Mouse (Mus musculus): ENCODE measurements around the gene Rbks. TPM values are rescaled to one million over a fixed set of nuclear protein-coding genes. Genes with fewer than 3 reads are reported as not detected.
A peak's percentile ranks its signal among the peaks of the same experiment; 100 is the strongest.

Rbks gene
- total and polyA plus RNA-seq, 3 experiments, result 2.7 to 4.4 (median 4.3) TPM

DNA sequence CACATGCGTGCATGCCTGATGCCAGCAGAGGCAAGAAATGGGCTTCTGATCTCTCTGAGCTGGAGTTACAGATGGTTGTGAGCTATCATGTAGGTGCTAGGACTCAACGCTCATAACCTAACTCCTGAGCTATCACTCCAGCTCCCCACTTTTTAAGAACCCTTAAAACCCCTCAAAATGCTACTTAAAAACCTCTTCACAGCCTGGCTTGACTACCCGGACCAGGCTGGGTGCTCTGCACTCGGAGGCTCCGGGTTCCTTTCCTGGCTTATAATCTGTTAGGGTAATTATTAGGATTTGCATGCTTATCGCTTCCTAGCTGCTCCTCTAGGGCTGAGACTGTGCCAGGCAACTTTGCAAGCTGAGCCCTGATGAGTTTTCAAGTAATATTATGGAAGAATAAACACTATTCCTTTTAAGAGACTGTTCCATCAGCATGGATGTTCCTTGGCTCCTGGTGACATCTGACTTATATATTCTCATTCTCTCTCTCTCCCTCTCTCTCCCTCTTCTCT, 99.9 kb downstream of the Rbks start:
- TF ChIP-seq CTCF (IDR thresholded peaks at IDR 0.05) (no peak), POLR2A (IDR thresholded peaks at IDR 0.05; ENCODE audit: insufficient read depth, low read depth, low read length) (no peak)
- DNase-seq, result no peak
- intact Hi-C loops (cut with DNase I), result loop anchor here (2.0 kb wide), 3 partner anchors 27 to 599 kb away; no protein-coding TSS in a partner anchor
- Histone ChIP-seq H3K9ac (ENCODE audit: low read depth, low read length) (no peak overlapping the region), H3K27ac (peak overlapping the region; percentile 66), H3K27me3 (ENCODE audit: control insufficient read depth, insufficient read depth, low read length) (no peaks in the 10 kb centered on the region), H3K4me1 (ENCODE audit: control insufficient read depth, insufficient read depth, low read length) (peaks cover 8% of the 10 kb centered on the region), H3K36me3 (ENCODE audit: control insufficient read depth, insufficient read depth, low read length) (no peaks in the 10 kb centered on the region), H3K79me2 (replicated peaks; ENCODE audit: control insufficient read depth, insufficient read depth, low read length) (no peaks in the 10 kb centered on the region), H3K4me3 (peak overlapping the region; percentile 50)
- 47% methylated on average over 6 of the region's 6 CpGs for WGBS

DNA sequence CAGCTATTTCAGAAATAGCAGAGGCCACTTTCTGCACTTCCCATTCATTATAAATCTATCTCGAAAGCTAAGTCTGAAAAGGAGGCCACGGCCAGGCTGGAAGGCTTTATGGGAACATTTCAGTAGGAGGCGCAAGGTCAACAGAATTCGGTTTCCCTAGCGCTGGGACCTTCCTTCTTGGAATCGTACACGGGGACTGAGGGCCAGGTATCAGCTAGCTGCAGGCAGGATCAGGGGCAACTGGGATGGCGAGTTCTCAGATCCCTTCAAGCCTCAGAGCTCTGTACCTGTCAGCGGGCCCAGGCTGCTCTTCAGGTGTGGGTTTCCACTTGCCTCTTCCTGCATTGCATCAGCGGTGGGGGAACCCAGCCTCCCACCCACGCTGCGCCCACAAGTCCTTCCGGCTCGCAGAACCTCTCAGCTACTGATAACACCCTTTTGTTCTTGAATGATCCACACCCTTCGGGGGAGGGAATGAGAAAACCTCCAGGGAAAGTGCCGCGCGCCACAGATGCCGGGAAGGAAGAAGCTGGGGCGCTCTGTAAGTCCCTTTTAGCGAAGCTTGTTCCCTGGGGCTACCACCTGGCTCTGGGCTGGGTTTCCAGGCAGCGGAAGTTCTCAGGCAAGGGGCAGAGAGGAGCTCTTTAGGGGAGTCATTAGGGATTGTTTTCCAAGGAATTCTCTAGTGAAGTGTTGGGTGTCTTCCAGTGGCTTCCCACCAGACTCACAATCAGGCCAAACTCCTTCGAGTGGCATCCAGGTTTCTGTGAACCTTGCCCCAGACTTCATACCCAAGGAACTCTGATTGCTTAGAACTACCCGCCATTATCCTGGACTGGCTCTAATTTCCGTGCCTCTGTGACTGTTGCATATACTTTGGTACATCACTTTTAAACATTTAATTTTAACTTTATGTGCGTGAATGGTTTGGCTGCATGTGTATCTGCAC, 100.7 kb downstream of the Rbks start, which contains the start of gene Mrpl33:
Gene Mrpl33 (plus strand): TSS at position 455 of the 949 bp plus-strand sequence.
- Histone ChIP-seq H3K27ac (peak within 1 kb of the TSS; percentile 66), H3K4me1 (ENCODE audit: control insufficient read depth, insufficient read depth, low read length) (peaks cover 5% of the 10 kb centered on the region), H3K79me2 (replicated peaks; ENCODE audit: control insufficient read depth, insufficient read depth, low read length) (no peaks in the 10 kb centered on the region), H3K4me3 (peak within 1 kb of the TSS; percentile 50), H3K36me3 (ENCODE audit: control insufficient read depth, insufficient read depth, low read length) (no peaks in the 10 kb centered on the region), H3K27me3 (ENCODE audit: control insufficient read depth, insufficient read depth, low read length) (no peaks in the 10 kb centered on the region), H3K9ac (ENCODE audit: low read depth, low read length) (peak within 1 kb of the TSS; percentile 7)
- intact Hi-C loops (cut with DNase I), result loop anchor here (2.0 kb wide), 3 partner anchors 26 to 600 kb away; no protein-coding TSS in a partner anchor
- TF ChIP-seq EP300 (IDR thresholded peaks at IDR 0.05; ENCODE audit: insufficient read depth, low read depth, low read length) (peak; percentile 37; the same call in 1 of the 2 replicates), CTCF (IDR thresholded peaks at IDR 0.05) (peak; percentile 65), POLR2A (IDR thresholded peaks at IDR 0.05; ENCODE audit: insufficient read depth, low read depth, low read length) (no peak)
- WGBS, result 14% methylated on average over 26 of the region's 26 CpGs
- peak; percentile 62 to 67 for DNase-seq

DNA sequence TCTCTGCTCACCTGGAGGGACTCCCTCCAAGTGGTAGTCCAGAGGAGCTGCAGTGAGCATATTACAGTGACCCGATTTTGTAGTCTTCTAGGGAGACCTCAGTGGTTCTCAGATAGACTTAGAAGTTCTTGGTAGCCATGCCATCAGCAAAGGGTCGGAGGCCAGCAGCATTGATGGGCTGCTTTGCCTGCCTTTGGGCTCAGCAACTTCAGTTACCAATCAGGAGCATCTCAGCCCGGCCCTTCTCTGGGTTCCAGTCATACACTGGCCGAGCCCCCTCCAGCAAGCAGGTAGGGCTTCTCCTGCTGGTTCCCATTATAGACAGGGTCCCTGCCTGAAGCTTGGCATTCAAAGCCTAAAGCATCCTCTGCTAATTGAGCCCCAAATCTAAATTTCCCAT, 101.6 kb downstream of the Rbks start:
- Histone ChIP-seq H3K27ac (peak overlapping the region; percentile 66; the same call in 1 of the 2 replicates), H3K4me3 (no peak overlapping the region), H3K79me2 (replicated peaks; ENCODE audit: control insufficient read depth, insufficient read depth, low read length) (no peaks in the 10 kb centered on the region), H3K9ac (ENCODE audit: low read depth, low read length) (no peak overlapping the region), H3K36me3 (ENCODE audit: control insufficient read depth, insufficient read depth, low read length) (no peaks in the 10 kb centered on the region), H3K4me1 (ENCODE audit: control insufficient read depth, insufficient read depth, low read length) (peaks cover 5% of the 10 kb centered on the region), H3K27me3 (ENCODE audit: control insufficient read depth, insufficient read depth, low read length) (no peaks in the 10 kb centered on the region)
- WGBS, result 76% methylated on average over 4 of the region's 4 CpGs
- DNase-seq, result no peak
- TF ChIP-seq POLR2A (IDR thresholded peaks at IDR 0.05; ENCODE audit: insufficient read depth, low read depth, low read length), result no peak
- no peak for TF ChIP-seq CTCF (IDR thresholded peaks at IDR 0.05)
- TF ChIP-seq EP300 (IDR thresholded peaks at IDR 0.05; ENCODE audit: insufficient read depth, low read depth, low read length), result no peak
- intact Hi-C loops (cut with DNase I), result loop anchor here (2.0 kb wide), 3 partner anchors 25 to 601 kb away; no protein-coding TSS in a partner anchor

DNA sequence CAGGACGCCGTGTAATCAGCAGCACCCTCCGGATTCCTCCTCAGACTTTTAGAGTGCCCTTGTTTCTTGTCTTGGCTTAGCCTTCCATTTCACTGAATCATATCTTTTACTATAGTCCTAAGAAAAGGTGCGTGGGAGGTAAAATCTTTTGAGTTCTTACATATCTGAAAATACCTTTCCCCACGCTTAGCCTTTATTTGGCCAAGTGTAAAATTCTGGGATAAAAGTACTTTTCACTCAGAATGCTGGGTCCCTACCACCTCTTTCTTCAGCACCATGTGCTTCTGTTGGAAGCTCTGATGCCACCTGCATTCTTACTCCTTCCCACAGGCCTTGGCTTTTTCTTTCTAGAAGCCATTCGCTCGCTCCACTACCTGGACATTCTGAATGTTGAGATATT, 106.3 kb downstream of the Rbks start:
- Histone ChIP-seq H3K4me3 (no peak overlapping the region), H3K27me3 (ENCODE audit: control insufficient read depth, insufficient read depth, low read length) (no peaks in the 10 kb centered on the region), H3K9ac (ENCODE audit: low read depth, low read length) (no peak overlapping the region), H3K27ac (no peak overlapping the region), H3K4me1 (ENCODE audit: control insufficient read depth, insufficient read depth, low read length) (peaks cover 3% of the 10 kb centered on the region; the same call in 1 of the 2 replicates), H3K79me2 (replicated peaks; ENCODE audit: control insufficient read depth, insufficient read depth, low read length) (no peaks in the 10 kb centered on the region), H3K36me3 (ENCODE audit: control insufficient read depth, insufficient read depth, low read length) (no peaks in the 10 kb centered on the region)
- no peak for TF ChIP-seq EP300 (IDR thresholded peaks at IDR 0.05; ENCODE audit: insufficient read depth, low read depth, low read length)
- no peak for TF ChIP-seq CTCF (IDR thresholded peaks at IDR 0.05)
- TF ChIP-seq POLR2A (IDR thresholded peaks at IDR 0.05; ENCODE audit: insufficient read depth, low read depth, low read length), result no peak
- DNase-seq, result no peak
- intact Hi-C loops (cut with DNase I), result no loop called here
- 94% methylated on average over 7 of the region's 7 CpGs for WGBS

DNA sequence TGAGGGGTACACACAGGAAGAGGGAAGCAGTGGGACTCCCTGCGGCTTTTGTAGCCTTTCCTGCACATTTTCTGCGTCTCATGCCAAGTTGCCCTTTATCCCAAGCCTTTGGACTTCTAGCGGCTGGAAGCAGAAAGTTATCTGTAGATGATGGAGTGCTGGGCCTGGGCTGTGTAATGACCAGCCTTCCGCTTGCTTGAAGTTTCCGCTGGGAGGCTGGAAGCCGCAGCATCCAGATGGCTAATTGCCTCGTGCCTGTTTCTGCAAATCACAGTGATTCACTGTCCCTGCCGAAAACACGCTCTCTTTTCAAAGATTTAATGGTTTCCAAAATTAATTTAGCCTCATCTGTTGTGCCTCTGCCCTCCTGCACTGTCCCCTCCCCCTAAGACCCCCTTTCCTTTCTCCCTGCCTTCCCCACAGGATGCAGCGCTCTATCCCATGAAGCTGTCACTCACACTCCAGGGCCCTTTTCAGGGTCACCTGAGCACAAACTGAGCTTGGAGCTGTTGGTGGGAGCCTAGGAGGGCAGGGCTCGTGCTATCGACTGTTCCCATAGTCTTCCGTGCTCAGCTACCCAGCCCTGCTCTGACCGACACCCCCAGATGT, 107.6 kb downstream of the Rbks start:
- TF ChIP-seq EP300 (IDR thresholded peaks at IDR 0.05; ENCODE audit: insufficient read depth, low read depth, low read length) (no peak), POLR2A (IDR thresholded peaks at IDR 0.05; ENCODE audit: insufficient read depth, low read depth, low read length) (no peak), CTCF (IDR thresholded peaks at IDR 0.05) (no peak)
- Histone ChIP-seq H3K79me2 (replicated peaks; ENCODE audit: control insufficient read depth, insufficient read depth, low read length) (no peaks in the 10 kb centered on the region), H3K4me1 (ENCODE audit: control insufficient read depth, insufficient read depth, low read length) (0 out of 2 replicates have a peak, but pooled peaks cover 2% of the 10 kb centered on the region), H3K9ac (ENCODE audit: low read depth, low read length) (no peak overlapping the region), H3K27ac (no peak overlapping the region), H3K4me3 (no peak overlapping the region), H3K27me3 (ENCODE audit: control insufficient read depth, insufficient read depth, low read length) (no peaks in the 10 kb centered on the region), H3K36me3 (ENCODE audit: control insufficient read depth, insufficient read depth, low read length) (no peaks in the 10 kb centered on the region)
- intact Hi-C loops (cut with DNase I), result no loop called here
- WGBS, result 75% methylated on average over 14 of the region's 14 CpGs
- DNase-seq, result no peak

Data from heart, adult 2 months (tissue).